Mouse (Mus musculus): ENCODE results near the gene Miga1.

Gene Miga1

DNA sequence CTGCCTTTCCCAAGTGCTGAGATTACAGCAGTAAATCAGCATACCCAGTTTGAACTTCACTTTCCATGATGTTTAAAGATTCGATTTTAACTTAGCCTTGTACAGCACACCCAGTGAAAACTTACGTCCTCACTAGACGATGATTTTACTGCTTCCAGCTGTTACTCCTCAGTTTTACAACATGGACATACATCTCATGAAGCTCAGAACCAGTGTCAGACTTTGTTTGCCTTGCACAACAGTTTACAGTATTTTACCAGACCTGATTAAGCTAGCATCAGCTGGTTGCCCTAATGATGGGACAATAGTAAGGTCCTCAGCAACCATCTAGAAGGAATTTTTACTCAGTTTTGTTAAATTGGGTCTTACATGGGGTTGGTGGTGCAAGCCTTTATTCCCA lies 99.1 kb downstream of the Miga1 start:
- no peak for DNase-seq

DNA sequence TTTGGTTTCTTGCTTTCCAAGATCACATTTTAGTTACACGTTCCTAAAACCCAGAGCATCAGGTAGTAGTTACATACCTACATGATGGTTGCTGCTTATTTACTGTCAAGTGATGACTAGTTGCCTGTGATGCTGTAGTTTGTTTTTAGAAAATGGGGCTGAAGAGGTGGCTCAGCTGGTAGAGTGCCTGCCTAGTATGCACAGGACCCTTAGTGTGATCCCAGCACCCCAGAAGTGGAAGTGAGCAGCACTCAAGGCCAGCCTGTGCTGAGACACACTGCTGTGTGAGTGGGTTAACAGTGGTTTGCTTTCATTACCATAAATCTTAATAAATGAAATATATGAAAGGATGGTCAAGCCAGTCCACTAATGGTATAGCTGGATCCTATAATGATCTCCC lies 100.6 kb downstream of the Miga1 start:
- DNase-seq: no peak

- no peak for DNase-seq
Observed at GRCm38 (mm10) chr3:152238836-152239235, 101.4 kb downstream of the Miga1 start.

GRCm38 (mm10) chr3:152235805-152236204 lies 104.4 kb downstream of the Miga1 start:
- no peak for DNase-seq

- DNase-seq: no peak
Observed at GRCm38 (mm10) chr3:152235238-152235637, 105.0 kb downstream of the Miga1 start.

DNA sequence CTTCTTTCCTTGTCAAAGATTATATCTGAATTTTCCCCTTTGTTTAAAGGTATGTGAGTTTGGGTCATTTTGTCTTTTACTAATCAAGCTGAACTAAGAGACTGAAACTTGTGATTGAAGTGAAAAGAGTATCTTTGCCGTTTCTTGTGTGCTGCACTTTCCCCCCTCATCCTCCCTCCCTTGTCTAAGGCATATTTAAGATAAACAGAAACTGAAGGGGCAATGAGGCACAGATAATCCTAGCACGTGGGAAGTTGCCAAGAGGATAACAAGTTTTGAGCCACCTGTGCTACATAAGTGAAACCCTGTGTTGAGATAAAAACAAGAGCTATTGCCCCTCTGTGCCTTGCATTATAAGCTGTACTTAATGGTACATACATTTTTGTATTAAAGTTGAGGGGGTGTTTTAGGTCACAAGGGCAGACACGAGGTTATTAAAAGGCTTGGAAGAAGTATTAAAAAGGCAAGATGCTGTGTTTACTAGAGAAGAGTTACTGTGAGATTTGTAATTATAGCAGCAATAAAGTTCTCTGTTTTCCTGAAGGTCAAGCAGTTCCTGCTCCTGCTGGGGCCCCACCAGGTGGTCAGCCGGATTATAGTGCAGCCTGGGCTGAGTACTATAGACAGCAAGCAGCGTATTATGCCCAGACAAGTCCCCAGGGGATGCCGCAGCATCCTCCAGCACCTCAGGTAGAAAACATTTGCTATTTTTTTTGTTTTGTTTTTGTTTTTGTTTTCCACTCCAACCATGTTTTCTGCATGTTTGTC lies 108.7 kb downstream of the Miga1 start:
- DNase-seq: no peak

- no peak for DNase-seq
Observed at GRCm38 (mm10) chr3:152229271-152229670, 110.9 kb downstream of the Miga1 start.

DNA sequence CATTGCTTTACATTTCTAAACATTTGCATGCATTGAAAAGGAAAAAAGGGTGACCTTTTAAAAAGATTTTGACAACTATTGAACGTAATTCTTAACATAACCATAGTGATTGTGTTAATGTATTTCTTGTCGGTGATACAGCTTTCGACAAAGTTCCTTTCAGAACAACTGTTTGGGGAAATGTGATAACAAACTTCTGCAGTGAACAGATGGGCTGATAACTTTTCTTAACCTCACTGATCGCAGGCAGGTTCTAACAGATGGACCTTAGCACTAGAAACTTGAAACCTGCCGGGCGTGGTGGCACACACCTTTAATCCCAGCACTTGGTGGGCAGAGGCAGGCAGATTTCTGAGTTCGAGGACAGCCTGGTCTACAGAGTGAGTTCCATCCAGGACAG lies 111.4 kb downstream of the Miga1 start:
- no peak for DNase-seq

GRCm38 (mm10) chr3:152225906-152226305 lies 114.3 kb downstream of the Miga1 start:
- DNase-seq: no peak

DNA sequence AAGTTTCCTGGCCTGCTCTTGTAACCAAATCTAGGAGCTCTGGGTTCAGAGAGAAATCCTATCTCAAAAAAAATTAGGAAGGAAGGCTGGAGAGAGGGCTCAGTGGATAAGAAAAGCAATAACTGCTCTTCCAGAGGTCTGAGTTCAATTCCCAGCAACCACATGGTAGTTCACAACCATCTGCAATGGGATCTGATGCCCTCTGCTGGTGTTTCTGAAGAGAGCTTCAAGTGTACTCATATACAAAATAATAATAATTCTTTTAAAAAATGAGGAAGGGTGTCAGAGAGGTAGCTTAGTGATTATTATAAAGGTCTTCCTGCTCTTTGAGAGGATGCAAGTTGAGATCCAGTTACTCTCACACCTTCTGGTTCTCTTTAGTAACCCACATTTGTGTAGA lies 115.3 kb downstream of the Miga1 start:
- DNase-seq: no peak
